Mouse (Mus musculus) ES-E14 (cell line): Measurements from ENCODE around the gene Mars.

ENCODE experiments used
- CHD2 ChIP-seq: IDR thresholded peaks from 2 replicates; pipeline ENCODE4 v1.6.1; 2014; ENCODE audit warnings: mild to moderate bottlenecking, low read depth, low read length, inconsistent platforms
- HCFC1 ChIP-seq: IDR thresholded peaks from 2 replicates; pipeline ENCODE4 v1.6.1; 2012; ENCODE audit warnings: low read length, inconsistent platforms, borderline replicate concordance; ENCODE audit not compliant: insufficient read depth
- MAFK ChIP-seq: IDR thresholded peaks from 2 replicates; pipeline ENCODE4 v1.6.1; 2014; ENCODE audit warnings: mild to moderate bottlenecking, low read depth, low read length, inconsistent platforms; ENCODE audit not compliant: insufficient read depth
- ZC3H11A ChIP-seq: IDR thresholded peaks from 2 replicates; pipeline ENCODE4 v1.6.1; 2012; ENCODE audit warnings: low read depth, mild to moderate bottlenecking, inconsistent platforms, low read length, borderline replicate concordance
- ZNF384 ChIP-seq: IDR thresholded peaks from 2 replicates; pipeline ENCODE4 v1.6.1; 2012; ENCODE audit warnings: low read depth, low read length, inconsistent platforms

GRCm38 (mm10) chr10:127333152-127333551 lies 21.6 kb upstream of the Mars start:
- no peak for TF ChIP-seq HCFC1
- TF ChIP-seq ZNF384, result no peak
- no peak for TF ChIP-seq ZC3H11A
- TF ChIP-seq CHD2, result no peak
- no peak for TF ChIP-seq MAFK
